Mouse (Mus musculus): ENCODE measurements around the gene Gli3.

- TF ChIP-seq CTCF (IDR thresholded peaks at IDR 0.05; ENCODE audit: control insufficient read depth, insufficient read depth, insufficient read length) (no peak), USF1 (IDR thresholded peaks at IDR 0.05; ENCODE audit: low read depth) (no peak)
Observed at GRCm38 (mm10) chr13:15543169-15543887, 80.3 kb downstream of the Gli3 start.
